Mouse (Mus musculus): ENCODE data around the gene Svbp.

DNA sequence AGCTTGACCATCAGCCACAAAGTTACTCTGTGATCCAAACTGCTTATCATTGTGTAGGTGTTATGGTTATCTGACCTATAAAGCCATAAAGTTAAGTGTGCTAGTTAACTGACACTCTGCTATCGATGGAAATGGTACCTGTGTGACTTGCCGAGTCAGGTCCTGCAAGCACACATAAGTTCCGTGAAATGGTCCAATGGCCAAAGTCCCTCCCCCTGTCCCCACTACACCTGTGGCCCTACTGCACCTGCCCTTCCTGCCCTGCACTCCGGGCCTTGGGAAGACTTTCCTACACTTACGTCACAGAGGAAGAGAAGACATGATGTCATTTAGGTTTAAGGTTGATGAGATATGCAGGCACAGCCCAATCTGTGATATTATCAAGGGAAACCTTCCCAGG, 47.8 kb upstream of the Svbp start:
- TF ChIP-seq CTCF (IDR thresholded peaks at IDR 0.05; ENCODE audit: low read depth) (no peak), EP300 (optimal IDR thresholded peaks at IDR 0.05) (no peak)
